Mouse (Mus musculus): Measurements from ENCODE around the gene Aldh1l1.
A peak's percentile ranks its signal among the peaks of the same experiment; 100 is the strongest.
"Not testable (repeated sequence)": the region's sequence is repeated elsewhere in the genome, so short reads cannot be mapped to it uniquely, and the experiment has no call there.

Gene Aldh1l1

DNA sequence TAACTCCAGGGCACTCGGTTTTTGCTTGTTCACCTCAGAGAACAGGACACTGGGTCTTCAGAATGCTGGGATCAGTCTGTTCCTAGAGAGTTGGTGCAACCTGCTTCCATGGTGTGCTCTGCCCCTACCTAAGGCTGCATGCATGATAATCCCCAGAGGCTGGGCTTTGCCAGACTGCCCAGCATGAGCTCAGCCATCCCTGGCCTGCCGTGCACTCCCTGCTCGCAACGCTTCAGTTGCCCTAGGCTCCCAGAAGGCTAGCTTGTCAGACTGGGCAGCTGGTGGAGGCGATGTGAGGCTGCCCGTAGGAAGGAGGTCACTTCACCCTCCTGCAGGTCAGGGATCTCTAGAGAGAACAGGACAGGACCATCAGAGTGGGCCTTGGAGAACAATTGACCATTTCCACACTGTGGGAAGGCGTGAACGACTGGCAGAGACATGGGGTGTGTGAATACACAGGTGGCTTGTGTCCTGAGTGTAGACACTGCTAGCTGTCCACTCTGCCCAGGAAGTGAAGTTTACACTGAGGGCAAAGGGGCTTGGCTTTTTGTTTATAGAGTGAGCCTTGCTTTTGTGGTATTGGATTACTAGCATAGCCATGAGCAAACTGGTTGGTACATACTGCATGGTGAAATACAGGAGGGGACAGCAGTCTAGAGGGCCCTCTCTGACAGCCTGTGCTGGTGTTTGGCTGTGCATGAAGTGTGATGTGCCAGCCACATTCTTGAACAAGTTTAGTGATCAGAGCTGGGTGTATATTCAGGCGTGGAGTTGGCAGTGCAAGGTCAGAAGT is 134.8 kb downstream of the Aldh1l1 start:
- DNase-seq (ENCODE audit: low spot score in 2 of 2): no peak

GRCm38 (mm10) chr6:90621584-90621890 is 135.3 kb downstream of the Aldh1l1 start:
- DNase-seq (ENCODE audit: low spot score in 2 of 2): no peak

- DNase-seq (ENCODE audit: low spot score in 2 of 2): no peak
Observed at GRCm38 (mm10) chr6:90622758-90623455, 136.7 kb downstream of the Aldh1l1 start.

GRCm38 (mm10) chr6:90623456-90623836 is 137.2 kb downstream of the Aldh1l1 start:
- no peak for DNase-seq (ENCODE audit: low spot score in 2 of 2)

DNA sequence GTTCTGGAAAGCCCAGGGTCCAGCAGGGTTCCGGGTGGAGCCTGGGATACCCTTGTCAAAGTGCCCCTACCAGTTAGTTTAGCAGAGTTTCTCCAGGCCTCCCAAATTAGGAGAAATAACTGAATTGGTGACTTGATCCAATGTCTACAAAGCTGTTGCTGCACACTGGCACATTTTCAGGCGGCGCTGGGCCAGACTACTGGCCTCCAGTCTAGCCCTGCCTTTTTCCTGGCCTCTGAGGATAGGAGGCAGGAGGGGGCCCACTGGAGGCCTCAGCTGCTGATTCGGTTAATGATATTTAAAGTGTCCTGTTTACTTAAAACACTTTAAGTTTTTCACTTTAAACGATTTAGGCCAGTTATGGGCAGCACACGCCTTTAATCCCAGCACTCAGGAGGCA is 138.0 kb downstream of the Aldh1l1 start:
- peak; percentile 28 to 80 for DNase-seq (ENCODE audit: low spot score in 2 of 2)

DNA sequence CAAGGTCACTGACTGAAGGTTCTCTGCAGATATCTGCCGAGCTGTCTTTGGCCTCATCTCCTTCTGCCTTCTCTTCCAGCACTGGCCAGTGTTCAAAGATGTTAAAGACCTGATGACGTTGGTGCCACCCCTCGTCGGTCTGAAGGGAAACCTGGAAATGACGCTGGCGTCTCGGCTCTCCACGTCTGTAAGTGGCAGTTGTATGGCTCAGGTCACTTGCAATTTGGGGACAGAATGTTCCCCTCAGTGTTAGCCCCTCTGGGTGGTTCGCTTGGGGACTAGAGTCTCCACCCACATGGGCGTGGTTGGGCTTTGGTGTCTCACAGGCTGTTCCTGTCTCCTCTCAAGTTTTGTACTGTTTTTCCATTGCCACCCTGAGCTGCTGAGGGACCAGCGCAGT is 138.5 kb downstream of the Aldh1l1 start:
- peak; percentile 20 to 38 for DNase-seq (ENCODE audit: low spot score in 2 of 2)

DNA sequence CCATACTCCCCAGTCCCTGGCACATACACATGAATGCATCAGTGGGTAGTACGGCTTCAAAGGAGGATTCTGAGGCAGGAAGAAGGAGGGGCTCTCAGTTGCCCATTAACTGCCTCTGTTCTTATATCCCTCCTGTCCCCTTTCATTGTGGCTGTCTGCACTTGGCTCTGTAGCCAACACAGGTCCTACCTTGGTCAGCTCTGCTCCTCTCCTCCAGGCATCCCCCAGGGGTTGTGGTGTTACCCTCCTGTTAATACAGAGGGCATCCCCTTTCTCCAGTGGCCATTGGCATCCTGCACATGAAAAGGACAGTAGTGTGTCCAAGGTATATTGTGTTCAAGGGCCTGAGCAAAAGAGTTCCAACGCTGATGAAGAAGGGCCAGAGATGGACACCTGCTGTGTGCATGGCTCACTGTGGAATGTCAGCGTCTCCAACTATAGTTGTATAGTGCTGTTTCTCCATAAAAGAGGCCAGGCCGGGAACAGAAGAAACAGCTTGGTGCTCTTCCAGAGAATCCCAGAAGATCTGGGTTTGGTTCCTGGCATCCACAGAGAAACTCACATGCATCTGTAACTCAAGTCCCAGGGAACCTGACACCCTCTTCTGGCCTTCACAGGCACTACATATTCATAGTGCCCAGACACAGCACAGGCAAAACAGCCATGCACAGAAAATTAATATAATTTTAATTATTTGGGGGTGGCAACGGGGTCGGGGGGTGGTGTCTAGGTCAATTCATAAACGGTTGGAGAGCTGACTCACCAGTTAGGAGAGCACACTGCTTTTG is 139.2 kb downstream of the Aldh1l1 start:
- DNase-seq (ENCODE audit: low spot score in 2 of 2): no peak

DNA sequence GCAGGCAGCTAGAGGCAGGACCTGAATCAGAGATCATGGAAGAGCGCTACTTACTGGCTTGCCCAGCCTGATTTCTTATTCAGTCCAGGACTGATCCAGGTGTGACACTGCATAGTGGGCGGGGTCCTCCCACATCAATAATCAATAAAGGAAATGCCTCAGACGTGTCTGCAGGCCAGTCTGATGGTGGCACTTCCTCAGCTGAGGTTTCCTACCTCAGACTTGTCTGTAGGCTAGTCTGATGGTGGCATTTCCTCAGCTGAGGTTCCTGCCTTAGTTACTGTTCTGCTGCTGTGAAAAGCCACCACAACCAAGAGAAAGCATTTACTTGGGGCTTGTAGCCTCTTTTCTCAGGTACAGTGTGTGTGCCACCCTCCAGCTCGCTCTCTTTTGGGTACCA is 141.3 kb downstream of the Aldh1l1 start:
- DNase-seq (ENCODE audit: low spot score in 2 of 2): no peak

- DNase-seq (ENCODE audit: low spot score in 2 of 2): no peak
Observed at GRCm38 (mm10) chr6:90629506-90629905, 143.3 kb downstream of the Aldh1l1 start.

DNA sequence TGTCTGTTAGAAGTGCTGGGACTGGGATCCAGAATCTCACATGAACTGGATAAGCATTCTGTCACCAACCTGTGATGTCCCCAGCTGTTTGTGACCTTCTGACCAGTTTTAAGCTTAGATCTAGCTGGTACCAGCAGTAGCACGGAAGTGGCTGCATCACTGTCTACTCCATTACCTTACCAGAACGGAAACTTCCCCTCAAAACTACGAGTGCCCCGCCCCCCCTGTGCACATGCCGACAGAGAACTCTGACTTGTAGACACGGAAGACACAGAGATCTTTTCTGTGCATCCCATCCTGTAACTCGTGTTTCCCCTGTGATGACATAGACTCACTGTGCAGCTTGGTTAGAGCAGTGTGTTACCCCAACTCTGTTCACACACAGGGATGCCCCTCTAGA is 144.2 kb downstream of the Aldh1l1 start:
- DNase-seq (ENCODE audit: low spot score in 2 of 2): no peak

DNA sequence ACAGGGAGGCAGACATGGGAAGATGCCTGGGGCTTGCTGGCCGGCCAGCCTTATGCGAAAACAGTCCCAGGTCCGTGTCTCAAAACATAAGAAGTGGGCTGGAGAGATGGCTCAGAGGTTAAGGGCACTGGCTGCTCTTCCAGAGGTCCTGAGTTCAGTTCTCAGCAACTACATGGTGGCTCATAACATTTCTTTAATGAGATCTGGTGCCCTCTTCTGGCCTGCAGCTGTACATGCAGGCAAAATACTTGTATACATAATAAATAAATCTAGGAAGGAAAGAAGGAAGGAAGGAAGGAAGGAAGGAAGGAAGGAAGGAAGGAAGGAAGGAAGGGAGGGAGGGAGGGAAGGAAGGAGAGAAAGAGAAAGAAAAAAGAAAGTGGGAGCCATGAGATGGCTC is 146.3 kb downstream of the Aldh1l1 start:
- DNase-seq (ENCODE audit: low spot score in 2 of 2): not testable (repeated sequence)

DNA sequence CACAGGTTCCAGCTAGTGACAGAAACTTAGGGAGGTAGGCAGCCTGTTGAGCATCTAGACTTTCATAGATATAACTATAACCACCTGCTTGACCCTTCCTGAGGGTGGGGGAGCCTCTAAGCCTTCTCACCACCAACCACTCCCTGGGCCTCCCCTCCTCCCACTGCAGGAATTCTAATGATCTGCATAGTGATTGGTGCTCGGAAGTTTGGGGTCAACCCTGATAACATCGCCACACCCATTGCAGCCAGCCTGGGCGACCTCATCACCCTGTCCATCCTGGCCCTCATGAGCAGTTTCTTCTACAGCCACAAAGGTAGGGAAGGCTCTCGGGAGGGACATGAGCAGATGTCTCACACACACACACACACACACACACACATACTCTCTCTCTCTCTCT is 148.9 kb downstream of the Aldh1l1 start:
- DNase-seq (ENCODE audit: low spot score in 2 of 2): no peak

DNA sequence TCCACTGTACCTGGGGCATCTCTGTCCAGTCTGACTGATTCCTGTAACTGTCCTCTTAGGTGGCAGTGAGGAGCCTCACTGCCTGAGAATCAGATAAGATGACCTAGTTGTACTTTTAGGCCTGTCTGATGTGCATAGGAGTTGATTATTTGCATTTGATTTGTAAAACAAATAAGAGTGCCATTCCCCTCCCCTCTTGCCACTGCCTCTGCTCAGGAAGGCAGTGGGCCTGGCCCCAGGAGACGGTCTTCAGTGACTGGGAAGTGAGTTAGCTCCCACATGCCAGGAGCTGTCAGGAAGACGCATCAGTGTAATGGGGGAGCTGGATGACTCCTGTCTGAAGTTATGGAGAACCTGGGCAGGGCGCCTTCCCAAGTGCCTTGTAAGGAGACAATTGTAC is 149.4 kb downstream of the Aldh1l1 start:
- no peak for DNase-seq (ENCODE audit: low spot score in 2 of 2)

DNA sequence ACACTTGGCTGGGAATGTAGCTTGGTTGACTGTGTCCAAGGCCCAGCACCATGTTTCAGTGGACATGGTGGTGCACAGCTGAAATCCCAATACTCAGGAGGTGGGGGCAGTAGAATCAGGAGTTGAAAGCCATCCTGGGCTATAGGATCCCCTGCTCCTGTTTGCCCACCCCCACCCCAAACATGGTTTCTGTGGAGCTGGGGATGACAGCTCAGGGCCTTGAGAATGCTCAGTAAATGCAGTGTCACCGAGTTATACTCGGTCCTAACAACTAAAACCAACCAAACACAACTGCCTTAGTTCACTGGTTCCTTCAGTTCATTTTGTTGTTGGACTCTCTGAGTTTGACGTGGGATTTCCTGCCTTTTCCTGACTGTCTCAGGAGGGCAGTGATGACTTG is 156.8 kb downstream of the Aldh1l1 start:
- DNase-seq (ENCODE audit: low spot score in 2 of 2): no peak

- DNase-seq (ENCODE audit: low spot score in 2 of 2): no peak
Observed at GRCm38 (mm10) chr6:90644965-90645364, 158.7 kb downstream of the Aldh1l1 start.

DNA sequence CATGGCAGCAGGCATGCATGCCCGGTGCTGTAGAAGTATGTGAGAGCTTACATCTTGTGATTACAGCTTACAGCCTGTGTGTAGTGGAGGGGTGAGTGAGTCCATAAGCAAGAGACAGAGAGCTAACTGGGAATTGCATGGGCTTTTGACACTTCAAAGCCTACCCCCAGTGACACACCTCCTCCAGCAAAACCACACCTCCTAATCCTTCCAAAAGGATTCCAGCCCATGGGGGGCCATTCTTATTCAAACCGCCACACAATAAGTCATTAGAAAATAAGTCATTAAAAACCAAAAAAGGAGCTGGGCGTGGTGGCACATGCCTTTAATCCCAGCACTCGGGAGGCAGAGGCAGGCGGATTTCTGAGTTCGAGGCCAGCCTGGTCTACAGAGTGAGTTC is 162.2 kb downstream of the Aldh1l1 start:
- DNase-seq (ENCODE audit: low spot score in 2 of 2): no peak

- DNase-seq (ENCODE audit: low spot score in 2 of 2): no peak
Observed at GRCm38 (mm10) chr6:90649279-90649678, 163.1 kb downstream of the Aldh1l1 start.
